Mouse (Mus musculus) cerebellum, adult 2 months (tissue): ENCODE data around the gene Rnf185. TPM values are rescaled to one million over a fixed set of nuclear protein-coding genes. Genes with fewer than 3 reads are reported as not detected.

Experiments
- DNase-seq, 2 experiments: peaks; one replicate each; pipeline ENCODE4 v3.0.0; 2021
- H3K27ac ChIP-seq: fragments of 200-500 bp; 2 replicates; pipeline ENCODE4 v1.5.1; 2012; ENCODE audit warnings: low read length, control low read depth, inconsistent platforms; ENCODE audit not compliant: insufficient read depth
- H3K27me3 ChIP-seq: fragments of 200-500 bp; 2 replicates; pipeline ENCODE4 v1.6.1; 2012; ENCODE audit warnings: inconsistent platforms, mild to moderate bottlenecking, low read length, moderate library complexity; ENCODE audit not compliant: control insufficient read depth, insufficient read depth
- H3K4me1 ChIP-seq: fragments of 200-500 bp; 2 replicates; pipeline ENCODE4 v1.6.1; 2011; ENCODE audit warnings: low read length; ENCODE audit not compliant: control insufficient read depth, insufficient read depth
- H3K4me3 ChIP-seq: fragments of 200-500 bp; replicated peaks from 2 replicates; pipeline ENCODE3; 2011; ENCODE audit warnings: mild to moderate bottlenecking, low read depth, low read length, control low read depth; ENCODE audit not compliant: insufficient read depth
- CTCF ChIP-seq: fragments of 200-500 bp; IDR thresholded peaks from 2 replicates; pipeline ENCODE4 v1.5.1; 2011; ENCODE audit warnings: low read depth, mild to moderate bottlenecking, control low read depth, low read length, moderate library complexity, borderline replicate concordance; ENCODE audit not compliant: insufficient read depth
- POLR2A ChIP-seq: fragments of 200-500 bp; IDR thresholded peaks from 2 replicates; pipeline ENCODE4 v1.6.1; 2011; ENCODE audit warnings: low read length, control low read depth, borderline replicate concordance; ENCODE audit not compliant: insufficient read depth
- WGBS: fragments of 180-500 bp; shearing (Covaris S2); methylation state at CpG from one replicate; pipeline ENCODE4 v1.1.7; 2018; 5-methylcytosine and 5-hydroxymethylcytosine counted together
- polyA plus RNA-seq: library from polyadenylated mRNA; depleted of rRNA; stranded (reverse); fragments of >200 nt; gene quantifications from 2 replicates; pipeline ENCODE4 v1.2.3, GENCODE M21; 2012

Rnf185 gene
- polyA plus RNA-seq, 1 experiment: 39.3 TPM

DNA sequence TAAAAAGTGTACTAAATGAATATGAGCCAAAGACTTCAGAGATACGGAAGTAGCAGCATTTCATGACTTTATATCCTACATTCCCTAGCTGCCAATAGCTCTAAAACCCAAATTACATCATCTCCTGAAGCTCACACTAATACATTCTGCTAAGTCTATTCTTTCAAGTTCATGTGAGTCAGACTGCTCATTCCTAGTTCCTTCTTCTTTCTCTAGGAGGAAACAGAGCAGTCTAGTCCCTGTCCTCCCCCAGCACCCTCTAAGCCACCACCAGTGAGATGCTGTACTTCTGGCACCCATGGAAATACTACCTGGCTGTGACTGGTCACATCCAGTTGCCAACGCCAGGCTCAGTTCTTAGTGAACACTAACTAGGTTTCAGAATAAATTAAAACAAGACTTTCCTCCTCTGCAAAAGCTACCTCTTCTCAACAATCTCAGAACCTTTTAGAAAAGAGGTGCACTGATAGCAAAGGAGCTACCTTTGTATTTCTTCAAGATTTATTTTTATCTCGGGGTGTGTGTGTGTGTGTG, 24.4 kb downstream of the Rnf185 start:
- Histone ChIP-seq H3K27ac (no peak overlapping the region), H3K4me3 (no peak overlapping the region), H3K4me1 (no peaks in the 10 kb centered on the region; the same call in none of the 2 replicates), H3K27me3 (no peaks in the 10 kb centered on the region)
- WGBS: 89% methylated on average over 3 of the region's 3 CpGs
- TF ChIP-seq POLR2A (no peak), CTCF (no peak)
- DNase-seq: no peak

DNA sequence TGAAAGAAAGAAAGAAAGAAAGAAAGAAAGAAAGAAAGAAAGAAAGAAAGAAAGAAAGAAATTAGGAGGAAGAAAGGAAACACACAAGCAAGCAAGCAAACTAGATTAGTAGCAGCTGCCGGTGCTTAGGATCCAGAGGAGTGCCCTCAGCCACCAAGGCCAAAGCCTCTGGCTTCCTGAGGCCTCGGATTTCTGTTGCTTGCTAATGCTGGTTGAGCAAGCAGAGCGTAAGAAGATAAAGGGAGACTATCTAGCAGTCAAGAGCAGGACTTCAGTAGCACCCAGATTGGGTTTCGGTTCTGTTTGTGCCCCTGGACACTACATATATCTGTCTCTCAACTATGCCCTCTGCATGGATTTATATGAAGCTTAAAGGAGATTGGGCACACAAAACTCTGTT, 29.9 kb downstream of the Rnf185 start:
- H3K27ac ChIP-seq: no peak overlapping the region
- no peaks in the 10 kb centered on the region for H3K4me1 ChIP-seq
- H3K4me3 ChIP-seq: no peak overlapping the region
- H3K27me3 ChIP-seq: no peaks in the 10 kb centered on the region
- TF ChIP-seq CTCF (no peak), POLR2A (no peak)
- no peak for DNase-seq
- 91% methylated on average over 4 of the region's 4 CpGs for WGBS

DNA sequence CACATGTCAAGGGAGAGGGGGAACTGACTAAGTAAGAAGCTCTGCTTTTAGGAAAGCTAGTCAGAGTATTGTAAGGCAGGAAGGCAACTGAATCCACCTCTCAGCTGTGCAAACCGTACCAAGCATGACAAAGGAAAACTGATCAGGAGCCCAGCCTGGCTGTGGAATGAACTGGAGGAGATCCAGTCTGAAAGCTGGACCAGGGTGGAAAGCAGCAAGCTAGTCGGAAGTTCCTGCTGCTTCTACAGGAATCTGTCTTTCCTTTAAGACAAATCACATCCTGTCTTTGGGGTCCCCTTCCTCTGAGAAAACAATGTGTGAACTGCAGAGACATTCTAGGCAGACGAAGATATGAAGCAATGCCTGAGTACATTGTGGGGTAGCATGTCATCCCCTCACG, 33.4 kb downstream of the Rnf185 start:
- Histone ChIP-seq H3K27ac (no peak overlapping the region), H3K27me3 (no peaks in the 10 kb centered on the region), H3K4me3 (no peak overlapping the region), H3K4me1 (no peaks in the 10 kb centered on the region)
- DNase-seq: no peak
- TF ChIP-seq POLR2A: no peak
- TF ChIP-seq CTCF: no peak
- WGBS: 57% methylated on average over 4 of the region's 4 CpGs

DNA sequence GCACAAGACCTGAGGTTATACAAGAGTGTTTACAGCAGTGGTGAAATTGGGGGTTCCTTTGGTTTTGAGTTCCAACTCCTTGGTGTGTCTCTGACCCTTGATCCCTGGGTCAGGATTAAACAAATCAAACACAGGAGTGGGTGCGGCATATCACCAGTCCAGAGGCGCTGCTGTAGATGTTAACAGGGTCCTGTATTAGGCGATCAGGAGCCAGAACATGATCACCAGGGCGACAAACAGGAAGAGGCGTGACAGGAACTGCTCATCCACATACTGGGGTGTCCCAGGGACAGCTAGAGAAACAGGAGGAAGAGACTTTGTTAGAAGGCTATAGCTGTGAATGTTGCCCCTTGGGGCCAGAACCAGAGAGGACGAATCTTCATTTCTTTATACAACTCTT, 34.4 kb downstream of the Rnf185 start:
- no peak for DNase-seq
- WGBS: 84% methylated on average over 6 of the region's 6 CpGs
- H3K4me3 ChIP-seq: no peak overlapping the region
- H3K27me3 ChIP-seq: no peaks in the 10 kb centered on the region
- no peaks in the 10 kb centered on the region for H3K4me1 ChIP-seq
- TF ChIP-seq CTCF (no peak), POLR2A (no peak)
- H3K27ac ChIP-seq: no peak overlapping the region

DNA sequence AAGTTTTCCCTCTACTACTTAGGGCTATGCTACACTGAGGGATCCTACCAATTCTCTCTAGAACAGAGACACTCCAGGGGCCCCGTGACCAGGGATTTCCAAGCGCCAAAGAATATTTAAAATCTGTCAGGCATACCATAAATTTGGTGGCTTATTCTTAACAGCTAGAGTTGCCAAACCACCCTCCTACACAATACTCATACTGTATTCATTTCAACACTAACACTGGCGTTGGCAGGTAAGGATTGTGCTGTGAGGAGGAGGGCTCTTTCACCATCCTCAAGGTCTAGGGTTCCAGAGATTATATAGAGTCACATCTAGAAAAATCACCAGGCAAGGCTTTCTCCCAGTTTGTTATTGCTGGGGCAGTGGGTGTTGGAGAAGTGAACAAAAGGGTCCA, 35.8 kb downstream of the Rnf185 start:
- Histone ChIP-seq H3K4me3 (no peak overlapping the region), H3K4me1 (no peaks in the 10 kb centered on the region), H3K27me3 (no peaks in the 10 kb centered on the region), H3K27ac (no peak overlapping the region)
- 94% methylated on average over 3 of the region's 3 CpGs for WGBS
- no peak for DNase-seq
- no peak for TF ChIP-seq POLR2A
- TF ChIP-seq CTCF: no peak

DNA sequence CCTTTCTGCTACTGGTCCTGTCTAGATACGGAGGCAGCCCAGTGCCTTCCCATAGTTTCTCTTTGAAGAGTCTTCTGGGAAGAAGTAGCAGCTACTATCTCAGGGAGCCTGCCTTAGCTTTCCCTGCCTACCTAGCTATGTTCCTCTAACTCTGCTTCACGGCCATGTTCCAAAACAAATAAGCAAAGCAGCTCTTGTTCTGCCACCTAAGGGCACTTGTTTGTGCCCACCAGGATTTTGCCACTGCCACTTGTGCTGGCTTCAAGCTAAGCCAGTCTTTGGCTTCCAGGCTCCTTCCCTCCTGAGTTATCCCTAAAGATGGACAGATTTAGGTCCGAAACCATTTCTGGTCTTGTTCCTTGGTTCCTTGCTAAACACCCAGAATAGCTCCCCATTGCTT, 40.1 kb downstream of the Rnf185 start:
- TF ChIP-seq CTCF (no peak), POLR2A (no peak)
- peaks cover 5% of the 10 kb centered on the region; the same call in 1 of the 2 replicates for H3K4me1 ChIP-seq
- no peak overlapping the region for H3K4me3 ChIP-seq
- 86% methylated on average over 3 of the region's 3 CpGs for WGBS
- no peaks in the 10 kb centered on the region for H3K27me3 ChIP-seq
- no peak for DNase-seq
- no peak overlapping the region for H3K27ac ChIP-seq

DNA sequence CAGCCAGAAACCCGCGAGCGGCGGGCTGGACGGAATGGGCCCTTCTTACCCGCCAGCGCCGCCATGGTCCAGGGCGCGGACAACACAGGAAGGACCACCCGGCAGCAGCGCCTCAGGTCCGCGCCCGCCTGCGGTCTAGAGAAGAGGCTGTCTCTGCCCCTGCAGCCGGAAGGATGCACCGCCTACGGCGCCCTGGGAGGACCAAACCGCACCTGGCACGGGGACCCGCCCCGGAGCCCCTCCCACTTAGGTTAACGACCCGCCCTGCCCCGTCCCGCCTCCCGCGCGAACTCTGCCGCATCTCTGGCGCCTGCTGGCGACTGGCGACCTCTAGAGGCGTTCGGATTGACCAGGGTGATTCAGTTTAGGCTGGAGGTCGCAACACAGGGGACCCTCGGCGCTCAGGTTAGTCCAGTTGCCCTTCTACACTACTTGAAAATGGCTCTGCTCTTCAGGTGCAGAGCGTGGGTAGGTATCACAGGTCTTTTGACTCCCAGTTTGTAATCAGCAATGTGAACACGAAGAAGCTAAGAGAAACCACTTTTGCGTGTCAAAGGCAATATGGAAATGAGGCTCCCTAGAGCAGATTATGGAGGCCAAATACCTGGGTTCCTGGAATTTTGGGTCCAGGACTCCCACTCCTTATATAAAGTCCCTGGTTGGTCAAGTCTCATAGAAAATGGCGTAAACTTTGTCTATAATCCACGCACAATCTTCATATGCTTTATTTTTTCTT, 43.0 kb downstream of the Rnf185 start, which contains the start of gene Limk2:
Gene Limk2 (minus strand): TSS at position 193 of the 736 bp plus-strand sequence.
- Histone ChIP-seq H3K4me1 (peaks cover 10% of the 10 kb centered on the region; the same call in 1 of the 2 replicates), H3K27me3 (no peaks in the 10 kb centered on the region), H3K27ac (peak within 1 kb of the TSS; percentile 61), H3K4me3 (peak within 1 kb of the TSS; percentile 58)
- 2% methylated on average over 45 of the region's 45 CpGs for WGBS
- DNase-seq: peak; percentile 94 to 95
- TF ChIP-seq POLR2A (peak; percentile 81), CTCF (peak; percentile 78)
